Mouse (Mus musculus): ENCODE data around the gene Entpd3.

- no peak for TF ChIP-seq CTCF (conservative IDR thresholded peaks at IDR 0.05; ENCODE audit: low read length)
- TF ChIP-seq POU5F1 (IDR thresholded peaks at IDR 0.05; ENCODE audit: borderline replicate concordance, low read length), result no peak
- no peak for TF ChIP-seq NANOG (IDR thresholded peaks at IDR 0.05; ENCODE audit: borderline replicate concordance, low read length)
Observed at GRCm38 (mm10) chr9:120550778-120551177, 11.2 kb downstream of the Entpd3 start.

Measured in E14TG2a.4 (cell line).